24 mouse cellular contexts compared by ENCODE assay signal in the genomic region with DNA sequence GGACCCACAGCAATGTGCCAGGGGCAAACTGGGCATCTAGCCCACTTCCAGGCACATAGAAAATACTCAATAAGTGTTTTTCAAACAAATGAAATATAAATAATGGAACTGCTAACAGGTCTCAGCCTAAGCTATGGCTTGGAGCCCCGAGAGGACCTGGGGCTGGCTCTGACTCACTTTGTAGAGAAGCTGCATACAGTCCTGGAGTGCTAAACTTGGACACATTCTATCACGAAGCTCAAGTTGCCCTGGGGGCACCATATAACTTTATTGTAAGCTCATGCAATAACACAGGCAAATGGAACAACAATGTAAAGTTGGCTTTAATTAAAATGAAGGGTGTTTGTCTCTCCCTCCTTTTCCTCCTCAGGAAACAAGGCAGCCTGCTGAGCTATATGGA. TPM values are rescaled to one million over a fixed set of nuclear protein-coding genes. Genes with fewer than 3 reads are reported as not detected.
"Had no signal": no experiment of that assay in that cellular context is flagged by ENCODE, and none has a peak within 500 bp of the region (broad histone marks: within the 10 kb centered on the region; RNA-seq: fewer than 3 reads in every experiment).

No protein-coding gene starts in this region.

- H3K27me3 ChIP-seq: neural tube, embryonic 13.5 days; neural tube, embryonic 15.5 days had no signal

- H3K4me2 ChIP-seq: lung, embryonic 14.5 days; midbrain, embryonic 12.5 days; neural tube, embryonic 13.5 days; neural tube, embryonic 15.5 days had no signal

- H3K9ac ChIP-seq: lung, embryonic 14.5 days; midbrain, embryonic 12.5 days; neural tube, embryonic 13.5 days; neural tube, embryonic 15.5 days had no signal

- H3K4me1 ChIP-seq: midbrain, embryonic 12.5 days; neural tube, embryonic 13.5 days; neural tube, embryonic 15.5 days had no signal

- H3K9me3 ChIP-seq: midbrain, embryonic 10.5 days; midbrain, embryonic 12.5 days; neural tube, embryonic 13.5 days; neural tube, embryonic 15.5 days had no signal

- DNase-seq: lung, adult 18-20 months; lung, embryonic 14.5 days; lung, postnatal 10 days; lung, postnatal 4 days; midbrain, embryonic 14.5 days; retina, postnatal 1 day; right cerebral cortex, adult 18-20 months; right cerebral cortex, postnatal 25 days; right cerebral cortex, postnatal 4 days; spleen, adult 18-20 months; thymus, adult 2 months; thymus, postnatal 25 days had no signal

- H3K4me3 ChIP-seq: midbrain, embryonic 10.5 days; midbrain, embryonic 12.5 days; myocyte; neural tube, embryonic 13.5 days; neural tube, embryonic 15.5 days had no signal

- ATAC-seq: midbrain, embryonic 16.5 days had no signal

- H3K27ac ChIP-seq: midbrain, embryonic 10.5 days; midbrain, embryonic 12.5 days; neural tube, embryonic 13.5 days; neural tube, embryonic 15.5 days had no signal

- H3K36me3 ChIP-seq: midbrain, embryonic 10.5 days; midbrain, embryonic 12.5 days; neural tube, embryonic 13.5 days; neural tube, embryonic 15.5 days had no signal

RNA-seq across cellular contexts. Expression of a gene that starts 32.4 kb away (rescaled TPM):
- polyA plus RNA-seq: liver, embryonic 16.5 days; lung, embryonic 14.5 days; lung, embryonic 16.5 days; midbrain, embryonic 10.5 days; midbrain, embryonic 12.5 days; midbrain, embryonic 14.5 days; midbrain, embryonic 16.5 days; myocyte; neural tube, embryonic 11.5 days; neural tube, embryonic 13.5 days; neural tube, embryonic 15.5 days; small intestine, adult 2 months; stomach, embryonic 14.5 days; stomach, embryonic 16.5 days; thymus, adult 2 months had no signal

RNA-seq across cellular contexts. Expression of a gene that starts 54.7 kb away (rescaled TPM):
- polyA plus RNA-seq: liver, embryonic 16.5 days; stomach, embryonic 14.5 days; stomach, embryonic 16.5 days had no signal
